Mouse (Mus musculus) midbrain, embryonic 13.5 days (tissue): ENCODE measurements around the gene 9130008F23Rik. TPM values are rescaled to one million over a fixed set of nuclear protein-coding genes. Genes with fewer than 3 reads are reported as not detected.

Experiments
- ATAC-seq: fragments of 200-750 bp; cut with Nextera tagmentation; 2 replicates; pipeline ENCODE4 v1.8.0; 2017; ENCODE audit warnings: mild to moderate bottlenecking, moderate TSS enrichment, moderate library complexity
- H3K27ac ChIP-seq: fragments of 300-500 bp; sonication (generic); 2 replicates; pipeline ENCODE4 v1.5.1; 2015; ENCODE audit warnings: inconsistent platforms, mild to moderate bottlenecking, moderate library complexity
- H3K27me3 ChIP-seq: fragments of 300-500 bp; sonication (generic); 2 replicates; pipeline ENCODE4 v1.6.1; 2015; ENCODE audit warnings: mild to moderate bottlenecking, inconsistent platforms
- H3K36me3 ChIP-seq: fragments of 300-500 bp; sonication (generic); 2 replicates; pipeline ENCODE4 v1.6.1; 2015; ENCODE audit warnings: mild to moderate bottlenecking, inconsistent platforms
- H3K4me1 ChIP-seq: fragments of 300-500 bp; sonication (generic); replicated peaks from 2 replicates; pipeline ENCODE4 v1.6.1; 2015; ENCODE audit warnings: inconsistent platforms
- H3K4me2 ChIP-seq: fragments of 300-500 bp; sonication (generic); replicated peaks from 2 replicates; pipeline ENCODE4 v1.6.1; 2015; ENCODE audit warnings: moderate library complexity, mild to moderate bottlenecking, inconsistent platforms
- H3K4me3 ChIP-seq: fragments of 300-500 bp; sonication (generic); replicated peaks from 2 replicates; pipeline ENCODE4 v1.5.1; 2015; ENCODE audit warnings: mild to moderate bottlenecking, inconsistent platforms
- H3K9ac ChIP-seq: fragments of 300-500 bp; sonication (generic); replicated peaks from 2 replicates; pipeline ENCODE4 v1.6.1; 2015; ENCODE audit warnings: mild to moderate bottlenecking, inconsistent platforms
- H3K9me3 ChIP-seq: fragments of 300-500 bp; sonication (generic); 2 replicates; pipeline ENCODE4 v1.6.1; 2016; ENCODE audit warnings: mild to moderate bottlenecking, inconsistent platforms
- WGBS: fragments of 180-500 bp; shearing (Covaris S2); methylation state at CpG from one replicate; pipeline ENCODE4 v1.1.7; 2015; 5-methylcytosine and 5-hydroxymethylcytosine counted together
- polyA plus RNA-seq: library from polyadenylated mRNA; unstranded; fragments of >200 nt; fragmentation: Nextera tagmentation; extraction: Ambion mirVana; gene quantifications from 2 replicates; pipeline ENCODE4 v1.2.1, GENCODE M21; 2015

The 9130008F23Rik gene
- polyA plus RNA-seq, 1 experiment from 2014 or later = 0.32 TPM

DNA sequence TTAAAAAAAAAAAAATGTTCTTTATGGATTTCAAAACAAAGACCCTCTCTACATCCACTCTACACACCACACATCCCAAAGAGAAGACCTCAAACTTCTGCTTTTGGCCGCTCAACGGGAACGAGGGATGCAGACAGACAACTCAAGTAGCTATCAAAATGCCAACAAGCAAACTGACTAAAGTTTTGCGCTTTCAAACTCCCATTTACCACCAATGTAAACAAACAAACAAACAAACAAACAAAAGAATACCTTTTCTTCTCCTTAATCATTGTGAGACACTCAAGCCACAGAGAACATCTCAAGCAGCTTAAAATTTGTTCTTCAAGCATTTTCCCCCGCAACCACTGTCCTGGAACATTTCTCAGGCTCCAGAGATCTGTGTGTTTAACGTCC, 833 bp downstream of the 9130008F23Rik start:
- 7% methylated on average over 6 of the region's 6 CpGs for WGBS
- H3K27me3 ChIP-seq = peaks cover 10% of the 10 kb centered on the region; the same call in 1 of the 2 replicates
- H3K9ac ChIP-seq = peak overlapping the region; percentile 62
- no peaks in the 10 kb centered on the region for H3K36me3 ChIP-seq
- no peak overlapping the region for H3K27ac ChIP-seq
- H3K4me1 ChIP-seq = peaks cover 11% of the 10 kb centered on the region
- peak overlapping the region; percentile 55 for H3K4me3 ChIP-seq
- H3K4me2 ChIP-seq = peak overlapping the region; percentile 93
- ATAC-seq = no peak
- H3K9me3 ChIP-seq = no peaks in the 10 kb centered on the region

DNA sequence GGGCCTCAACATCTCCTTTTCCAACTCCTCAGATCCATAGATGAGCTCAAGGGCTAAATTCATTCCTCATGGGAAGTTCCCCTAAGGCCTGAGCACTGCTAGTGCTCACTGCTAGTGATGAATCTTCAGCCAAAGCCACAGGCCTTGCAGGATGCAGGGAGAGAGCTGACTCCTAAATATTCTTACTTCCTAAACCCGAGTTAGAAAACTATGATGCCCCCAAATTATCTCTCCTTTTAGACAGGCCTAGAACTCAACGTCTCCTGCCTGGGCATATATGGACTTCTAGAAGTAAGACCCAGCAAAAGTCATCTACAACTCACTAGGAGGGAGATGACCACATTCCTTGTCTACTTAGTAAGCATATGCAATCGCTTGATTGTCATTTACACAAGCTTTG, 2.6 kb downstream of the 9130008F23Rik start:
- H3K4me3 ChIP-seq = no peak overlapping the region
- H3K9me3 ChIP-seq = no peaks in the 10 kb centered on the region
- no peak overlapping the region for H3K4me2 ChIP-seq
- peaks cover 11% of the 10 kb centered on the region for H3K4me1 ChIP-seq
- H3K36me3 ChIP-seq = no peaks in the 10 kb centered on the region
- WGBS = 40% methylated on average over 3 of the region's 3 CpGs
- no peak overlapping the region for H3K9ac ChIP-seq
- H3K27ac ChIP-seq = no peak overlapping the region
- H3K27me3 ChIP-seq = peaks cover 10% of the 10 kb centered on the region; the same call in 1 of the 2 replicates
- ATAC-seq = no peak

DNA sequence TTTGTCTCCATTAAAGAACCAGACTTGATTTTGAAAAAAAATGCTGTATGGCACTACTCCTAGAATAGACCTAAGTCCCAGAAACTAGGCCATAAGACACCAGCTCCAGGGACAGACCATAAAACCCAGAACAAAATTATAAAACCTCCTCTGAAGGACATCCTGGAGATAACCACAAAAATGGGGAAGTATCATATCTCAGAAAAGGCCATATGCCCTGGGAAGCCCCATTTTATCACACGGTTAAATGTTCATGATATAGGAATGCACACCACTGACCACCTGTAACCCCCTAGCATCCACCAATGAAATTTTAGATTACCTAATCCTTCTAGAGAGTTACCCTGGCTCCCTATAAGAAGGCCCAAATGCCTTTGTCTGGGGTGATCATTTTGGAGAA, 4.8 kb downstream of the 9130008F23Rik start:
- no peak for ATAC-seq
- WGBS = 97% methylated on average over 1 of the region's 1 CpGs
- Histone ChIP-seq H3K4me2 (no peak overlapping the region), H3K4me3 (no peak overlapping the region), H3K36me3 (no peaks in the 10 kb centered on the region), H3K27ac (no peak overlapping the region), H3K9ac (no peak overlapping the region), H3K27me3 (peaks cover 10% of the 10 kb centered on the region; the same call in 1 of the 2 replicates), H3K4me1 (peaks cover 10% of the 10 kb centered on the region), H3K9me3 (no peaks in the 10 kb centered on the region)

DNA sequence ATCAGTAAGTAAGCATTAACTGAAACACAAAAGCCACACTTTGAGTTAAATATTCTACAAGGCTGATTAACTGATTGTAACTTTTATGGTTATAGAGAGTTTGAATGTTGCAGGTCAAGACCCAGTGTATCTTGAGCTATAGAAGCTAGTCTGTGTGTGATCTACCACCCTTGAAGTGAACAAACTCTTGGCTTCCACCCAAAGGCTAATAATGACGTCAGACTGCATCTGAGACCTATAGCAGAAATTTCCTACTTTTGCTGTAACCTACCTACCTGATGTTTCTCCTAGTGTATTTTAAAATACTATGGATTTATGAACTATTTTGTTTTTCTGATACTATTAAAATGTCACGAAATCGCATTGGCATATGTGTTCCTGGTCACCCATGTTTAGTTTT, 5.7 kb downstream of the 9130008F23Rik start:
- Histone ChIP-seq H3K27ac (no peak overlapping the region), H3K4me2 (no peak overlapping the region), H3K4me3 (no peak overlapping the region), H3K36me3 (no peaks in the 10 kb centered on the region), H3K9ac (no peak overlapping the region), H3K9me3 (no peaks in the 10 kb centered on the region), H3K27me3 (peaks cover 4% of the 10 kb centered on the region; the same call in 1 of the 2 replicates), H3K4me1 (peaks cover 1% of the 10 kb centered on the region)
- WGBS = 90% methylated on average over 3 of the region's 3 CpGs
- no peak for ATAC-seq

DNA sequence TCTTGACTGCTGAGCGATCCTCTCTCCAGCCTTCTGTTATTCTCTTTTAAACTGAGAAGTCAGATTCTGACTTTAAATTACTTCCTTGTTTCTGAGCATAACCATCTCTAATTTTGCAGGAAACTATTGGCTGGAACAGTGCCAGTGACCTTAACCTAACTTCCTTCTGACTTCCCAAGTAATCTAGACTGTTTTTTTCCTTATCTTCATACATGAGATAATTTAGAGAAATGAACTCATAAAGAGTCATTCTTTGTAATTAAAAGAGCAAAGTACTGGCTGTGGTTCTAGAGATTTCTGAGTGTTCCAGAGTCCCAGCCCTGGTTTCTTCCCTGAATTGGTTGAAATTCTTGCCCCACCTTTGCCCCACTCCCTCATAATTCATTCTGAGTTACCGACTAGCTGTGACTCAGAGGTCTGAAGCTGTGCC, 6.8 kb downstream of the 9130008F23Rik start:
- H3K4me1 ChIP-seq = no peaks in the 10 kb centered on the region
- WGBS = 81% methylated on average over 2 of the region's 2 CpGs
- no peaks in the 10 kb centered on the region for H3K36me3 ChIP-seq
- ATAC-seq = no peak
- H3K9ac ChIP-seq = no peak overlapping the region
- no peaks in the 10 kb centered on the region for H3K27me3 ChIP-seq
- no peak overlapping the region for H3K4me3 ChIP-seq
- H3K4me2 ChIP-seq = no peak overlapping the region
- H3K27ac ChIP-seq = no peak overlapping the region
- H3K9me3 ChIP-seq = no peaks in the 10 kb centered on the region

DNA sequence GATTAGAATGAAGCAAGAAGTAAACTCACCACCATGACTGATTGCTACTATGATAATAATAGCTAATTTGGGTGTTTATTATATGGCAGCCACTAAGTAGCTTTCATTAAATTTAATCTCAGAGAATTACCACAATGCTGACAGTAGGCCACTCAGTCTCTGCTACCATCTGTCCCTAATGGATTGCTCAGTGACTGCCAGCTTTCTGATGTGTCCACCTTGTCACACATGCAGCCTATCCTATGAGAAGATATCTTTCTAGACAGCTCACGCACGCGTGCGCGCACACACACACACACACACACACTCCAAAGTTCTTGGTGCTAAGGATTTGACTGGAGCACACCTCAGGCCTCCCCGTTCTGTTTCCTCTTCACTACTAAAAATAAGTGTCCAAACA, 7.7 kb downstream of the 9130008F23Rik start:
- Histone ChIP-seq H3K4me2 (no peak overlapping the region), H3K27me3 (no peaks in the 10 kb centered on the region), H3K27ac (no peak overlapping the region), H3K4me1 (no peaks in the 10 kb centered on the region), H3K4me3 (no peak overlapping the region), H3K9ac (no peak overlapping the region), H3K9me3 (no peaks in the 10 kb centered on the region), H3K36me3 (no peaks in the 10 kb centered on the region)
- WGBS = 92% methylated on average over 6 of the region's 6 CpGs
- ATAC-seq = no peak

- Histone ChIP-seq H3K4me2 (no peak overlapping the region), H3K27ac (no peak overlapping the region), H3K36me3 (no peaks in the 10 kb centered on the region), H3K27me3 (no peaks in the 10 kb centered on the region), H3K4me1 (no peaks in the 10 kb centered on the region), H3K9ac (no peak overlapping the region), H3K9me3 (no peaks in the 10 kb centered on the region), H3K4me3 (no peak overlapping the region)
- no peak for ATAC-seq
- 77% methylated on average over 10 of the region's 10 CpGs for WGBS
Observed at GRCm38 (mm10) chr17:40868952-40869747, 11.2 kb downstream of the 9130008F23Rik start.

GRCm38 (mm10) chr17:40855065-40855464, 25.3 kb downstream of the 9130008F23Rik start:
- Histone ChIP-seq H3K4me1 (no peaks in the 10 kb centered on the region), H3K4me3 (no peak overlapping the region), H3K9ac (no peak overlapping the region), H3K36me3 (no peaks in the 10 kb centered on the region), H3K27me3 (no peaks in the 10 kb centered on the region), H3K27ac (no peak overlapping the region), H3K9me3 (no peaks in the 10 kb centered on the region), H3K4me2 (no peak overlapping the region)
- ATAC-seq = no peak

GRCm38 (mm10) chr17:40837308-40837707, 43.1 kb downstream of the 9130008F23Rik start:
- H3K27ac ChIP-seq = no peak overlapping the region
- H3K4me3 ChIP-seq = no peak overlapping the region
- H3K9ac ChIP-seq = no peak overlapping the region
- H3K9me3 ChIP-seq = no peaks in the 10 kb centered on the region
- H3K4me2 ChIP-seq = no peak overlapping the region
- ATAC-seq = no peak
- no peaks in the 10 kb centered on the region for H3K4me1 ChIP-seq
- H3K36me3 ChIP-seq = no peaks in the 10 kb centered on the region
- H3K27me3 ChIP-seq = no peaks in the 10 kb centered on the region

DNA sequence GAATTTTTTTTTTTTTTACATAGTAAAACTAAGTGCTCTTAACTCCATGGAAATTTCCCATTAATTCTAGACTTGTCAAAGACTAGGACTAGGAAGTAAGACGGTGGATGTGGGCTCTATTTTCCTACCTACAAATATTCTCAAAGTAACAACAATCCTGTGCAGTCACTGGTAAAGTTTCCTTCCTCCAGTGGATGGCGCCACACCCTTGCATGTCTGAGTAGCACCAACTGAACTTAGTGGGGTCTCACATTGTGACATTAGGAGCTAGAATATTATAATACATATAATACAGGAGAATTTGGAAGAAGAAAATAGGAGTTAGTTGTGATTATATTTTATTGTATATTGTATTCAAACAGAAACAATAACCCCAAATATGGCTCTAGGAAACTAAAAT, 48.5 kb downstream of the 9130008F23Rik start:
- H3K4me3 ChIP-seq = no peak overlapping the region
- H3K9me3 ChIP-seq = no peaks in the 10 kb centered on the region
- H3K9ac ChIP-seq = no peak overlapping the region
- no peaks in the 10 kb centered on the region for H3K27me3 ChIP-seq
- no peak overlapping the region for H3K27ac ChIP-seq
- no peak for ATAC-seq
- no peaks in the 10 kb centered on the region for H3K4me1 ChIP-seq
- H3K36me3 ChIP-seq = no peaks in the 10 kb centered on the region
- no peak overlapping the region for H3K4me2 ChIP-seq
- WGBS = 67% methylated on average over 2 of the region's 2 CpGs

Other genes with a start within 250 kb of the 9130008F23Rik start
- not detected in 2 replicates for gene Esp3, start 248.5 kb downstream of the 9130008F23Rik start, polyA plus RNA-seq
- gene Esp1, start 153.4 kb downstream of the 9130008F23Rik start, polyA plus RNA-seq = not detected in 2 replicates
- gene Crisp2, start 73.6 kb downstream of the 9130008F23Rik start, polyA plus RNA-seq = not detected in 2 replicates
- 0.30 TPM in 2 replicates for gene Rhag, start 69.4 kb downstream of the 9130008F23Rik start, polyA plus RNA-seq
- gene Glyatl3, start 33.8 kb upstream of the 9130008F23Rik start, polyA plus RNA-seq = not detected in 2 replicates
- 21.0 and 22.5 TPM in 2 replicates for gene Mut, start 54.1 kb upstream of the 9130008F23Rik start, polyA plus RNA-seq
- 15.5 and 16.0 TPM in 2 replicates for gene Cenpq, start 54.5 kb upstream of the 9130008F23Rik start, polyA plus RNA-seq